Mouse (Mus musculus): ENCODE measurements around the gene Myo1a.
A peak's percentile ranks its signal among the peaks of the same experiment; 100 is the strongest.

The Myo1a gene

DNA sequence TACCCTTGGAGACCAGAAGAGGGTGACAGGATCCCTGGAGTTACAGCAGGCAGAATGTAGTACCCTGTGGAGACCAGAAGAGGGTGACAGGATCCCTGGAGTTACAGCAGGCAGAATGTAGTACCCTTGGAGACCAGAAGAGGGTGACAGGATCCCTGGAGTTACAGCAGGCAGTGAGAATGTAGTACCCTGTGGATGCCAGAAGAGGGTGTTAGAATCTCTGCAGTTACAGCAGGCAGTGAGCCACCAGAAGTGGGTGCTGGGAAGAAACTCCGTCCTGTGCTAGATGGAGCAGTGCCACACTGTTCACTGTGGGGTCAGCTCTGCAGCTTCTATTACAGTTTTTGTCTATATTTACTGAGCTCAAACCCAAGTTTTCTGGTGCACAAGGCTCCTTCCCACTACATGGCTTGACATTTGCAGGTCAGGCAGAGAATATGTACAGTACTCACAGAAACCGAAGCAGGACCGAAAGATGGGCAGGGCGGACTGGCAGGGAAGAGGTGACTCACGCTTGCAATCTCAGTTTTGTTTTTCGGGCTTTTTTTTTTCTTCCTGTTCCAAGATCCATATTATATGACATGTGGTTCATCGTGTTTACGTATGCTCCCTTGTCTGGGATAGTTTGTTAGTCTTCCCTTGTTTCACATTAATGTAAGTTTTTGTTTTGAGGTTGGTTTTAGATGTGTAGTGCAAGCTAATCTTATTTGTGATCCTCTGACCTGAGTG lies 30.0 kb upstream of the Myo1a start:
- DNase-seq (ENCODE audit: low read depth, low spot score) = peak; percentile 80

DNA sequence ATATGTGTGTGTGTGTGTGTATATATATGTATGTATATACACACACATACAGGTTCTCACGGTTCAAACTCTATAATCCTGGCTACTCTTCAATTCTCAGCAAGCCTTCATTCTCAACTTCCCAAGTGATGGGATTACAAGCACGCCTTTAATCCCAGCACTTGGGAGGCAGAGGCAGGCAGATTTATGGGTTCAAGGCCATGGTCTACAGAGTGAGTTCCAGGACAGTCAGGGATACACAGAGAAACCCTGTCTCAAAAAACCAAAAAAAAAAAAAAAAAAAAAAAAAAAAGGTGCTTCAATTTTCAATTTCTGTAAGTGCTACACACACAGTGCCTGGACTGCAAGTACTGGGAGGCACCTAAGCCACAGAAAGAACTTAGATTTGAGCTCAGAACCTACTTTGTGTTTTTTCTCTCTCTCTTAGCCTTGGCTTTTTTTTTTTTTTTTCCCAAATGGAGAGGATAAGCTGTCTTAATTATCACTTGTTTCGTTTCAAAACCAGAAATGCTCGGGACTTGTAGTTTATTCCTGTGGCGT lies 29.0 kb upstream of the Myo1a start:
- DNase-seq (ENCODE audit: low read depth, low spot score) = no peak

GRCm38 (mm10) chr10:127676691-127677548 lies 28.1 kb upstream of the Myo1a start:
- DNase-seq (ENCODE audit: low read depth, low spot score) = peak; percentile 96

- DNase-seq (ENCODE audit: low read depth, low spot score) = no peak
These were observed 27.2 kb upstream of the Myo1a start for GRCm38 (mm10) chr10:127677591-127678336.

- no peak for DNase-seq (ENCODE audit: low read depth, low spot score)
These were observed 25.8 kb upstream of the Myo1a start for GRCm38 (mm10) chr10:127679208-127679607.

GRCm38 (mm10) chr10:127679881-127680280 lies 25.1 kb upstream of the Myo1a start:
- DNase-seq (ENCODE audit: low read depth, low spot score) = no peak

DNA sequence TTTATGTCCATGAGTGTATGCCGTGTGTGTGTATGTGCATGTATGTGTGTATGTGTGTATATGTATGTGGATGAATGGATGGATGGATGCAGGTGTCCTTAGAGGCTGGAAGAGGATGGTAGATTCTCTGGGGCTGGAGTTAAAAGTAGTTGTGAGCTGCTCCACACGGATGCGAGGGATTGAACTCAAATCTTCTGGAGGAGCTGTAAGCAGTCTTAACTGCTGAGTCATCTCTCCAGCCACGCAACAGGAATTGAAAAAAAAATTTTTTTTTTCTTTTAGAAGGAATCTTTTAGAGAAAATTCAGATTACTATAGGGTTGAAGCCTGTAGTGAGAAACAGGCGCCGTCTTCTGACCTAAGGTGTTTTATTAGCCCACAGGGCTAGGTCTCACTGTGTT lies 22.1 kb upstream of the Myo1a start:
- no peak for DNase-seq (ENCODE audit: low read depth, low spot score)

- DNase-seq (ENCODE audit: low read depth, low spot score) = no peak
These were observed 13.9 kb upstream of the Myo1a start for GRCm38 (mm10) chr10:127691053-127691452.

- no peak for DNase-seq (ENCODE audit: low read depth, low spot score)
These were observed 10.3 kb upstream of the Myo1a start for GRCm38 (mm10) chr10:127694636-127695035.

DNA sequence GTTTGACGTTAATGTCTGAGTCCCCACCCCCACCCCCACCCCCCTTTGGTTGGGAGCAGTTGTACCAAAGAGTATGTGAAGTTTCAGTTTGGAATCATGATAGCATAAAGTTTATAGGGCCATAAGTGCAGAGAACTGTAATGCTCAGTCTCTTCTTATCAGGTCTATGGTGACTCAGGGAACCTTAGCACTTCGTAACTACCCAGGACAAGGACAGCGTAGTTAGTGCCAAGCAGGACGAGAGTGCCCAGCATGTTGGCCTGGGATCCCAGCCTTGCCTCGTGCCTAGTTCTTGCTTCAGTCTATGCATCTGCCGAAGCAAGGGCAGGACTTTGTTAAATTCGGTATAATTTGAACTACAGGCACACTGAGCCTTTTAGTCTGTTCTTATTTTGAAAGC lies 9.2 kb upstream of the Myo1a start:
- no peak for DNase-seq (ENCODE audit: low read depth, low spot score)

DNA sequence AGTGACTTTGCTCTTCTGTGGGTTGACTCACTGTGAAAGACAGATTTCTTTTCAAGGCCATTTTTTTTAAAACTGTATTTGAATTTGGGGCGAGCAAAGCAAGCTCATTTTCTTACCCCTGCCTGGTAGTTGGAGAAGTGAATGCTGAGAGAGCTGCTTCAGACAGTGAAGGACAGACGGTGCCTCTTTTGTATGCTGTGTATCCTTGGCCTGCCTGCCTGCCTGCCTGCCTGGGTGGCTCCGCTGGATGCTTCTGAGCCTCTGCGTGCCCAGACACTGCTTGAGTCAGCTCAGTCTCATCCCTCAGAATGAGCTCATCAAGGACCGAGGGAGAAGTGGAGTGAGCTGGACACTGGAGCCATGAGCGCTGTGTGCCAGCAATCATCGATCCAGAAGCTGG lies 6.0 kb upstream of the Myo1a start:
- no peak for DNase-seq (ENCODE audit: low read depth, low spot score)

DNA sequence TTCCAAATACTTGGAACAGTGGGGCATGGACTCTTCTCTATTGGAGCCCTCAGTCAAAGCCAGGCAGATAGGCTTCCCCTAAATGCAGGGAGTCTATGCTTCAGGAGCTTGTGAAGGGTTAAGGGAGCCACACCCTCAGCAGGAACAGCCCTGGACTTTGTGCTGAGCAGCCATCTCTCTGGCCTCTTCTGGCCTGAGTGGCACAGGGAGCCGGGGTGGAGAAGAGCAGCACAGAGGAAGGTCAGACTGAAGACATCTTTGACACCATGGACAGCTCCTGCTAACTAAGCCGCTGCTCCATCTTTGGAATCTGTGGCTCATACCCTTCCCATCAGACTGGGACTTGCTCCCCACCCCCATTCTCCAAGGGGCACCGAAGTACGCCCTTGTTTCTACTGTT lies 1.7 kb upstream of the Myo1a start:
- no peak for DNase-seq (ENCODE audit: low read depth, low spot score)

DNA sequence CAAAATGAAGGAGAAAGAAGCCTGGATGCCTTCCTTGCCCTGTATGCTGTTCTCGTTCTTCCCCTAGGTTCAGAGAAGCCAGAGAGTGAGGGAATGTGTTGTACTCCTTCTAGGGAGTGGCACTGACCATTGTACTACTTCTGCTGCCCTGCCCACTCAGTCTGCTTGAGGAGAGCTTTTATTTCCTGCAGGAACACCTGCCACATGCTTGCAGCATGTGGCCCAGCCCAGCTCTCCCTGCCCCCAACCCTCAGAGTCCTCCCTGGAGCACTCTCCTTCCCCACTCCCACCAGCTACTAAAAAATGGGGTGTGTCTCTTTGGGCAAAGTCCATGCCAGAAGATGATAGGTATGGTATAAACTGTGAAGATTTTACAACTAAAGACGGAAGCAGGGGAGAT lies 677 bp upstream of the Myo1a start:
- DNase-seq (ENCODE audit: low read depth, low spot score) = no peak

GRCm38 (mm10) chr10:127705783-127706182 lies 813 bp downstream of the Myo1a start:
- DNase-seq (ENCODE audit: low read depth, low spot score) = no peak

DNA sequence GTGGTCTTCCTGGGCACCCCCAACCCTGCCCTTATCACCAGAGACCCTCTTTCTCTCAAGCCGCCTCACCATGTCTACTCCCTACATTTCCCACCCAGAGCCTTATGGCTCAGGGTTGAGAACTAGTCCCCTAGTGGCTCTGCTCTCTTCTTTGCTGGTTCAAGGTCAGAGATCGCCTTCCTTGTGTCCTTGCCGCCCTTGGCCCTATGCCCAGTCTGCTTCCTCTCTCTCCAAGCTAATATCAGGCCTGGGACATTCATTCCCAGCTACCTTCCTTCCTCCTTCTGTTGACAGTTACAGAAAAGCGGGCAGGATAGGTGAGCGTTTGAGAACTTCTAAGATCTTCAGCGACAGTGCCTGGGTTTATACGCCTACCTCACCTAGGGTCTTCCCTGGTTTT lies 2.8 kb downstream of the Myo1a start:
- DNase-seq (ENCODE audit: low read depth, low spot score) = no peak

GRCm38 (mm10) chr10:127708850-127709370 lies 3.9 kb downstream of the Myo1a start:
- no peak for DNase-seq (ENCODE audit: low read depth, low spot score)

DNA sequence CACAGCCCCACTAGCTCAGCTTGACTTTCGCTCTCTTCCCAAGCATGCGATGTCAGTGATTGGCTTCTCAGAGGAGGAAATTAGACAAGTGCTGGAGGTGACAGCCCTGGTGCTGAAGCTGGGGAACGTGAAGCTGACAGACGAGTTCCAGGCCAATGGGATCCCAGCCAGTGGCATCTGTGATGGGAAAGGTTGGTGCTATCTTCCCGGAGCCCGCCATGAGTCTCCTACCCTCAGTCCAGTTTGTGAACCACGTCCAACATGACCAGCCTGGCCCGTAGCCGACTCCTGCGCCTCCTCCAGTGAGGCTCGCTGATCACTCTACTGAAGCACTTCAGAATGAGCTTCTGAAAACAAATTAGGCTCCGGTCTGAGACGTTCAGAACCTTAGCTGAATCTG lies 5.4 kb downstream of the Myo1a start:
- no peak for DNase-seq (ENCODE audit: low read depth, low spot score)

DNA sequence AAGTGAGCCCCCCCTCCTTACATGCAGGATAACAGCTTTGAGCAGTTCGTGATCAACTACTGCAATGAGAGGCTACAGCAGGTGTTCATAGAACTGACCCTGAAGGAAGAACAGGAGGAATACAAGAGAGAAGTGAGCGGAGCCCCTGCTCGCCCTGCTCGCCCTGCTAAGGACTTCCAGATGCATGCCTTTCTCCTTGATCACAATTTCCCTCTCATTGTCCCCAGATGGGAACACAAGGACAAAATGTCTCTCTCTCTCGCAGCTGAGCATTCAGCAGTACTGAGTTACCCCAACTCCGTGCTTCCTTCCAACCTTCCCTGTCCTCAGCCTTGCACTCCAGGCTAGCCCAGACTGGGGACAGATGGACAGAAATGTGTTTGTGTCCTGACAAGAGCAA lies 7.8 kb downstream of the Myo1a start:
- DNase-seq (ENCODE audit: low read depth, low spot score) = no peak

GRCm38 (mm10) chr10:127721671-127722418 lies 16.9 kb downstream of the Myo1a start:
- no peak for DNase-seq (ENCODE audit: low read depth, low spot score)

- DNase-seq (ENCODE audit: low read depth, low spot score) = no peak
These were observed 19.2 kb downstream of the Myo1a start, which contains the start of gene Tac2 for GRCm38 (mm10) chr10:127724178-127724577. TSS of gene Tac2 (plus strand) at chr10:127724478.

DNA sequence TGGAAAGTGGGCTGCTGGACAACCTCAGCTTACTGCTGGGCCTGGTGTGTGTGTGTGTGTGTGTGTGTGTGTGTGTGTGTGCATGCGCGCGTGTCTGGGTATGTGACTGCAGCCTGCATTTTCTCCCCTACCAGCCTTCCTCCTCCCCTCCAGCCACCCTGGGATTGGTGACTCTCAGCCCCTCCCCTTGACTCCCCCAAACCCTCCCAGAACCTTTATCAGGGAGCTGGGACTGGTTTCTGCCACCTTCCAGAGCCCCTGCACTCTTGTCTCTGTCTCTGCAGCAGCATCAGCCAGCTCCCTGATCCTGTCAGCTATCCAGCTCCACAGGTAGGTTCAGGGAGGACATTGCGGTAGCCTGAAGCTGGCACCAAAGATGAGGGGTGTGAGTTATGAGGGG lies 20.2 kb downstream of the Myo1a start:
- DNase-seq (ENCODE audit: low read depth, low spot score) = no peak

Data from retina, postnatal 7 days (tissue).